Mouse (Mus musculus): ENCODE data around the gene Gas8.
"Not testable (repeated sequence)": the region's sequence is repeated elsewhere in the genome, so short reads cannot be mapped to it uniquely, and the experiment has no call there.

Gas8 gene

DNA sequence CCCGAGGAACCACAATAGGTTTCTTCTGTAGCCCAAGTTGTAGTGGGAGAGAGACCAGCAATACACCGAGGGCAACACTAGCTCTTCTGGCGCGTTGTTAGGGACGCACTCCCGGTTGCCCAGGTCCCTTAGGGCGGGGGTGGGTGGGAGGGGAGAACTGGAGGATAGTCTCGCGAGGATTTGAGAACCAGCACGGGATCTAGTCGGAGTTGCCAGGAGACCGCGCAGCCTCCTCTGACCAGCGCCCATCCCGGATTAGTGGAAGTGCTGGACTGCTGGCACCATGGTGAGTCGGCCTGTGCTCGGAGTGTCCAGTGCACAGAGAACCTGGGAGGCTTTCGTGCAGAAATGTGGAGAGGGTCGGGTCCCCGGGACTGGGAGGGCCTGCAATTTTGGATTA lies at the start of gene Gas8:
Gas8 (plus strand) TSS at position 168 of the 400 bp plus-strand sequence.
- peak; percentile 95 for DNase-seq (ENCODE audit: low read depth, low spot score)

DNA sequence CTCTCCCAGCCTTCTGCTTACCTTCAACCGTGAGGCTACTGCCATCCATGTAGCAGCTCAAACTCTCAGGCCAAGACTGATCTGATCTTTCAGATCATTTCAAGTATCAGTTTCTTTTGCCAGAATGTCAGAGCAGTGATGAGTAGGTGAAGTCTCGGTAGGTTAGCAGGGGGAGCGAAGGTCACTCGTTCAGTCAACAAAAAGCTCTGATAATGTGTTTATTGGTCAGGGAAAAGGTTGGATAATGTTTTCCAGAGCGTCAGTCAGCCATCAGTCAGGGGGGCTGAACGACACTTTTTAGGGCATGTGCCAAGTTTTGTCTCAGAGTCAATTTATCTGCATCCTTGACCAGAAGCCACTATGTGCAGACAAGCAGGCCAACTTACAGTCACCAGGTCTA lies 45.6 kb upstream of the Gas8 start:
- not testable (repeated sequence) for DNase-seq (ENCODE audit: low read depth, low spot score)

DNA sequence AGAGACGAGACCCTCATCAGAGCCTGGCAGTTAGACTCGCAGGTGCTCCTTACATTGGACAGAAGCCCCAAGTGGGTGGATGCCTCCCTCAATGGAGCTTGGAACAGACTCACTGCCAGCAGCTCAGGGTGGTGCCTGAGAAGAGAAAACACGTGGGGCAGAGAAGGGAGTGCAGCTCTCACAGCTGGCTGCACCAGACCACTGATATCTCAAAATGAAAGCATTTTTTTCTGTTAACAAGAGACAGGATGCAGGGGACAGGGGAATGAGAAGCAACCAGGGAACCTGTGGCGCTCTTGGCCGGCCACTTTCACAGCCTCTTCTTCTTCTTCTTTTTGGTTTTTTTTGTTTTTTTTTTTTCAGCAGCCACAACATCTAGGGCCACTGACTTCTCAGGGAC lies 44.1 kb upstream of the Gas8 start:
- not testable (repeated sequence) for DNase-seq (ENCODE audit: low read depth, low spot score)

DNA sequence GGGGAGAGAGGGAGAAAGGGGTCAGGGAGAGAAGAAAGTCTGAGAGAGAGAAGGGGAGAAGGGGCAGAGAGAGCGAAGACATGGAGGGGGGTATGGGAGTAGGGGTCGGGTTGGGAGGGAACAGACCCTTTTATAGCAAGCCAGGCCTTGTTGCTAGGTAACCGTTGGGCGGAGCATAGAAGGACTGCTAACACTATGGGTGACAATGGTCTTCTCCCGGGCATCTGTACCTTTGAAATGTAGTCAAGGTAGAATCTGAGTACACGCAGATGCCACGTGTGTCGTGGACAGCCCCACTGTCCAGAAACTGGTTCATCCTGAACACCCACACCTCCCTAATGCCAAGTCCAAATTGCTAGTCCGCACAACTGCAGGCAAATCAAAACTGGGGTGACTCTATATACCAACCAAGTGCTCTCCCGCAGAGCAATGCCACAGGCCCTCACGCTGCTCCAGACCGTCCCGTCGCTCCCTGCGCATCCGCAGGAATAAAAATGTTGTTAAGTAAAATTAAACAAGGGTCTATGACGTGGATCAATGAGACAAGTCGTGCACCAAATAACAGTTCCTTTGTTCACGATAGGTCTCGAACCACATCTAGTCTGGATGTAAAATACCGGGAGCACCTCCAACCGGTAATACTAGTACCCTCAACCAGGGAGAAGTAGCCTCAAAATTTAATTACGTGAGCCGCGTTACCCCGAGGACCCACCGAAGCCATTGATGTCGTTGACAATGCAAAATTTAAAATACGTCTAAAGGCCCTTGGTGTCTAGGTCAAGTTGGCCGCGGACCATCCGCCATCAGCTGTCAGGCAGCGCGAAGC lies 41.5 kb upstream of the Gas8 start:
- peak; percentile 7 for DNase-seq (ENCODE audit: low read depth, low spot score)

DNA sequence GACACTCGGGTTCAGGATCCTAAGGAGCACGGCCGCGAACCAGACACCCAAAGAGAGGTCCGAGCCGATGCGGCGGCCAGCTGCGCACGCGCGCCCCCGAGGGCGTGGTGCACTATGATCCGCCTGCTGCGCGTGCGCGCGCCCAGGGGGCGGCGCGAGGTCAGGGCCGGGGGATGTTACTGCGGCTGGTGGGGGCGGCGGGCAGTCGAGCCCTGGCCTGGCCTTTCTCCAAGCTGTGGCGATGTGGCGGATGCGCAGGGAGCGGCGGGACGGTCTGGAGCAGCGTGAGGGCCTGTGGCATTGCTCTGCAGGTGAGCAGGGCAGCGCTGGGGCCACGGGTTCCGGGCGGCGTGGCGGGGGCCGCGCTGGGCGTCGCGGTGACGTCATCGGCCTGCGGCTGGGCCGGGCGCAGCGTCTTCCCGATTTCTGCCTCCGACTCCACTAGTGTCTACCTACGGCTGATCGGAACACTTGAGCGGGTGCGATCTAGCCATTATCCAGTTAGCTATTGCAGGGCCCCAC lies 40.8 kb upstream of the Gas8 start, which contains the start of gene Afg3l1:
Afg3l1 (plus strand) TSS at position 167 of the 522 bp plus-strand sequence.
- DNase-seq (ENCODE audit: low read depth, low spot score), result peak; percentile 93

DNA sequence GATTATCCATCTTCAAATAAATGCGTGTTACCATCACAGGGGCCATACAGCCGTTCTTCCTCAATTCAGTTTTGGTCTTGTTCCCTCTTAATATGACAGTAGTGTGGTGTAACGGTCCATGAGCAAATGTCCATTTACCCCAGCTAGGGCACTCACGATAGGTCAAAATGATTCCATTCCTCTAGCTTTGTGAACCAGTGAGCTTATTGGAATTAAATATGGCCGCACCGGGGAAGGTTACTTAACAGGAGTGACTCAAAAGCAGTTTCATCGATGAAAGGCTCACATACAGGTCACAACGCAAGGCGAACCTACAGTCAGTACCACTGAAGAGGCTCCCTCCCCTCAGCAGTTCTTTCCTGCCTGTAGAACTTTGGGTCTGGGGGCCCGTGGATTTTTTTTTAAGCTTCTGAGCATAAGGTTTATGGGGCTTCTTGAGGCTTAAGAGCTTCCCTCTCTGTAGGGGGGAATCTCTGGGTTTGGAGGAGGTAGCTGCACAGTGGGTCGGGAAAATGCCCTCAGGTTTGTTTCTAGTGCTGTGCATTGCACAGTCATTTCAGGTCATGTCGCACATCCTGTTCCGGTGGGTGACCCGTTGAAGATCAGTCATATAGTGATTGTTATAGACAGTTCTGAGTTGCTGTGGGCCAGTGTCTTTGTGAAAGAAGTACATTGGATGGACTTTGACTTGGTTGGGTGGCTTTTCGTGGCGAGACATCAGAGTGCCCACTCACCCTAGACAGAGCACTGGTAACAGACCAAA lies 40.0 kb upstream of the Gas8 start:
- DNase-seq (ENCODE audit: low read depth, low spot score), result no peak

DNA sequence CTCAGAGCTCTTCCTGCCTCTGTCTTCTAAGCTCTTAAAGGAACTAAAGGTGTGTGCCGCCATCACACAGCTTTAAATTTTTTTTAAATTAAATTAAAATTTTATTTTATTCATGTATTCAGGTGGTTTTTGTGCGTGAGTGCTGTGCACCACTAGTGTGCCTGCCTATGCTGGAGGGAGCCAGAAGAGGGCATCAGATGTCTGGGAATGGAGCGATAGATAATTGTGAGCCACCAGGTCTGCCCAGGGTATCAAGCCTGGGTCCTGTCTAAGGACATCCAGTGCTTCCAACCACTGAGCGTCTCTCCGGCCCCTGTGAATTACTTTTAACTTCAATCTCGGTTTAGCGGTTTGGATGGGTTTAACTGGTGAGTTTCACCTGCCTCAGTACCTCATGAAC lies 36.0 kb upstream of the Gas8 start:
- DNase-seq (ENCODE audit: low read depth, low spot score), result no peak

DNA sequence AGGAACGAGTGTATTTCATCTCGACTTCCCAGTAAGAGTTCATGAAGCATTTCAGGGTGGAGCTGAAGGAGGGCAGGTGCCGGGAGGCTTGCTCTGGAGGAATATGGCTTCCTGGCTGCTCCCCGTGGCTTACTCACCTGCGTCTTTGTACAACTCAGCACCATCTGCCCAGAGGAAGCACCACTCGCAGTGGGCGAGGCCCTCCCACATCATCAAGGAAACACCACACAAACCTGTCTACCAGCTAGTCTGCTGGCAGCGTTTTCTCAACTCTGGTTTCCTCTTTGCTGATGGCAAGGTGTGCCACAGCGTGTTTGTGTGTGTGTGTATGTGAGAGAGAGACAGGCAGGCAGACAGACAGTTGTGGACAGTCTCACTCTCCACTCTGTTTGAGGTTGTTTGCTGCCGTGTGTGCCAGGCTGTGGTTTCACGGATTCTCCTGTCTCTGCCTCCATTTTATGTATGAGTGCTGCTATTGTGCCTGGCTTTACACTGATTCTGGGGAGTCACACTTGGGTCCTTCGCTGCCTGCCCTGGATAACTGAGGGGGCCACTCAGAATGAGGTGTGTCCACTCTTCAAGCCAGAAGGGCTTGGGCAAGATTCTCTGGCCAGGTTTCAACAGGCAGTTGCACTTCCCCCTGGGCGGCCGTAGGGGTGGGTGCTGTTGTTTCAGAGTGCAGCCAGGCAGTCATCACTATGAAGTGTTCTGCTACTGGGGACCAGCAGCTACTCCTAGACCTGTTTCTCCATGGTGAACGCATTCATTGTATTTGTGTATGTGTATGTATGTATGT lies 27.2 kb upstream of the Gas8 start:
- DNase-seq (ENCODE audit: low read depth, low spot score), result no peak

DNA sequence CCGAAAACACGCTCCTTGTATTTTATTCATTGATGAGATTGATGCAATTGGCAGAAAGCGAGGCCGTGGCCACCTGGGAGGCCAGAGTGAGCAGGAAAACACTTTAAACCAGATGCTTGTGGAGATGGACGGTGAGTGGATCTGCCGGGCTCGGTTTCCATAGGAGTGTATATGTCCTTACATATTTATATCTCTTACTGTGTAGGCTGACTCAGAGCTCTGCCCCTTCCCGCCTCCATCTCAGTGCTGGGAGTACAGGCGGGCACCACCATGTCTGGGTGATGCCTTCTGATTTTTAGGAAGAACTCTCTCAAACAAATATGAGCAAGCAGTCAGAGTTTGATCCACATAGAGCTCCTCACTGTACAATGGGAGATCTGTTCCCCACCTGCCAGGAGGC lies 25.7 kb upstream of the Gas8 start:
- no peak for DNase-seq (ENCODE audit: low read depth, low spot score)

DNA sequence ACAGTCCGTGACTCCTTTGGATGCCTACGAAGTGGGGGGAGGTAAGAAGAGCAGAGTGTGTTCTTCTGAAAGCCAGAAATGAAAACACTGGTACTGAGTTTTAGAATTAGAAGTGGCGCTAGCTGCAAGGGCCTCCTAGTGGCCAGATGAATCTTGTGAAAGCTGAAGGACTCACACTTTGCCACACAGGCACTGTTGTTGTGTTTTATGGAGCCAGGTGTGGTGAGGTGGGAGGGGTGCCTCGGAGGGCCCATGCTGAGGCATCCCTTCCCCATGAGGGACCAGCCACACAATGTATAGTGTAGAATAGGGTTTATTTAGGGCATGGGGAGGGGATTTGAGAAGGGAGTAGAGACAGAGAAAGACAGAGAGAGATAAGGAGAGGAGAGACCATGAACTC lies 20.9 kb upstream of the Gas8 start:
- DNase-seq (ENCODE audit: low read depth, low spot score), result no peak

DNA sequence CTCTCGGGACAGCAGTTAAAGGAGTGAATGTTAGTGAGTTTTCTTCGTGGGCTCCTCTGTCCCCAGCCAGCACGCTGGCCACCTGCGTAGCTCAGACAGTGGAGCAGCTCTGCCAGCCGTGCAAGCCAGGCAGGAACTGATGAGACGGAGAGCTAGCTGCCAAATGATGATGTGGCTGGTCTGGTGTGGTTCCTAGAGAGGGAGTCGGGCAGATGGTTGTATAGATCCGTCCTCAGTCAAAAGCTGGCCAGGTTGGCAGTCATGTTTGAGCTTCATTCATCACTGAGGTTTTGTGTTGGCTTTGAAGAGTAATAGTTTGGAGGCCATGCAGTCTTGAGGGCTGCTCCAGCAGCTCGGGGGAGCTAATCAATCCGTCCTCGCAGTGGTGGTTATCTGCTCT lies 19.7 kb upstream of the Gas8 start:
- no peak for DNase-seq (ENCODE audit: low read depth, low spot score)

DNA sequence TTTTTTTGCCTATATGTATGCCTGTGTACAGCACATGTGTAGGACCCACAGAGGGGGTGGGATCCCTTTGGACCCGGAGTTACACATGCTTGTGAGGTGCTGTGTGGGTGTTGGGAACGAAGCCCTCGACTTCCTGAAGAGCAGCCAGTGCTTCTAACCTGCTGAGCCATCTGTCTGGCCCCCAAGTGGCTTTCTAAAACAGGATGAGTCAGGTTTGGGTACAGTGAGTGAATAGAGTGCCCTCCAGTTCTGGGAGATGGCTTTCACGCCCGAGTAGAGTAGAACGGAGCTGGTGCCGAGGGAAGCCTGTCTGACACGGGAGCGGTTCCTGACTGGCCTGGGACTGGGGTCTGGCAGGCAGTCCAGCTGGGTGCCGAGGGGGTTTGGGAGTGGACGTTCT lies 19.1 kb upstream of the Gas8 start:
- no peak for DNase-seq (ENCODE audit: low read depth, low spot score)

DNA sequence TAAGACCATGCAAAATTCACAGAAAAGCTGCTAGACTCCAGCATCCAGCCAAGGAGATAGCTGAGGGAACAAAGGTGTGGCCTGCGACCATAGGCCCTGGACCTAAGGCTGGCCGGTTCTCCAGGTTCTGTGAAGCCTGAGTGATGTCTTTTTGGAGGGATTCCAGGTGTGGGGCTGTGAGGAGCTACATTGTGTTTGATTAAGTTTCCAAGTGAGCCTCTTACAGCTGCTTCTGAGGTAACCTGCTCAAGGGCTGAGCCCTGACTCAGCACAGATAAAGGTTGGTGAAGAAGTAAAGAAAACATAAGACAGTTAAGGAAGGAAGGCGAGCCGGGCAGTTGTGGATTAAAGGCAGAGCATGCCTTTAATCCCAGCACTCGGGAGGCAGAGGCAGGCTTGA lies 16.4 kb upstream of the Gas8 start:
- DNase-seq (ENCODE audit: low read depth, low spot score), result no peak

DNA sequence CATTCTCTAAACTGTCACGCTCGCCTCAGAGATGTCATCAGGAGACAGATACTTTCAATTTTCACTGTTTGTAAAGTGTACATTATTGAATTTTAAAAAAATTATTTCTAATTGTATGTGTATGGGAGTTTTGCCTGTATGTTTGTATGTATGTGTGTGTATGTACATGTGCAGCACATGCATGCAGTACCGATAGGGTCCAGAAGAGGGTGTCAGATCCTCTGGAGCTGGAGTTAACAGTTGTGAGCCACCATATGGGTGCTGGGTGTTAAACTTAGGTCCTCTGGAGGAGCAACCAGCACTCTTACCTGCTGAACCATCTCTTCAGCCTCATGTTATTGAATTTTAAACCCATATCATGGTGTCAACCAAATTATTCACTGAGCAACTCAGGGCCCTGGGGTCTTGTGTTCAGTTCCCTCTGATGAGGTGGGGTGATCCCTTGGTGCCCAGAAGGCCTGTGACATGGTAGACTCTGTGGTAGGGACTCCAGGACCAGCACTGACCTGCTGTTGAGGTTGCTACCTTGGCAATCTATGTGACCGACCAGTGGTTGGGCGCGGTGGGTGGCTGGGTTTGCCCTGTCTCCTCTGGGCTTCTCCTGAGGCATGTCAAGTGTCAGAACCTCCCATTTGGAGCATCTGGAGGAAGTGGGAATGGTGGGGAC lies 14.7 kb upstream of the Gas8 start:
- no peak for DNase-seq (ENCODE audit: low read depth, low spot score)

DNA sequence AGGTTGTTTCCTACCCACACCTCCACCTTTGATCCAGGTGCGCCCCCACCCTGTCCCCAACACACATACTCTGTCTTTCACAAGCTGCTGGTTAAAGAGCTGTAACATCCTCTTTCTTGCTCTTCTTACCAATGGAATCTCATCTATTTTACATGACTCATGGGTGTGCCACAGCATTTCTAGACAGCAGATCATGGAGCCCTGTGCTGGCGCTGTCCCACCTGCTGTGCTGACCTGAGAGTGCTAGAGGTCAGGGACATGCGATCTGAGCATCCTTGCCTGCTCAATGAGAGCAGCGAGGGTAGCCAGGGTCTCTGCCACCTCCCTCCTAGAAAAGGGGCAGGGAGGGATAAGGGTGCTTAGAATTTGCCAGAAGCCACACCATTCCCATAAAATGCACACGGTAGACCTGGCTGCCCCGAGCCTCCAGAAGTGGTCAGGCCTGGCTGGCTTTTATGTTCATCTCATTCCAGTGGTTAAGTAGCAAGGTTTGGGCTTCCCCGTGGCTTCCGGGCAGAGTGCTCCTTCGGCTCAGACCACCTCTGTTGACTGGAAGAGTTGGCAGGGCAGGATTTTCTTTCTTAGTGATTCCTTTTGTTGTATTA lies 13.9 kb upstream of the Gas8 start:
- no peak for DNase-seq (ENCODE audit: low read depth, low spot score)

DNA sequence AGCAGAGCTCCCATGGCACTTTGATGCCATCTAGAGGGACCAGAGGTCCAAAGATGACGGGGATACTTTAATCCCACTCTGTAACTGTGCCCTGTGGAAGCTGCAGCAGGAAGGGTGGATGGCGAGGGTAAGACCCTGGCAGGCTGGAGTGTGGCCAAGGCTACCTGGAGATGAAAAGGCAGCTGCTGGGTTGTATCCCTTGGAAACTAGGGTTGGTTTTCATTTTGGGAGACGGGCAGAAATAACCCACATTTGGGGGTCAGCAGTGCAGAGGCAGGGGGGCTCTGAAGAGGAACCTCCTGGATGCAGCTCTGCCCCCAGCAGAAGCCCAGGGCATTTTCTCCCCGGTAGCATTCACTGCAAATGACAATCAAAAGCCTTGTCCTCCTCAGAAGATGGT lies 13.4 kb upstream of the Gas8 start:
- no peak for DNase-seq (ENCODE audit: low read depth, low spot score)

DNA sequence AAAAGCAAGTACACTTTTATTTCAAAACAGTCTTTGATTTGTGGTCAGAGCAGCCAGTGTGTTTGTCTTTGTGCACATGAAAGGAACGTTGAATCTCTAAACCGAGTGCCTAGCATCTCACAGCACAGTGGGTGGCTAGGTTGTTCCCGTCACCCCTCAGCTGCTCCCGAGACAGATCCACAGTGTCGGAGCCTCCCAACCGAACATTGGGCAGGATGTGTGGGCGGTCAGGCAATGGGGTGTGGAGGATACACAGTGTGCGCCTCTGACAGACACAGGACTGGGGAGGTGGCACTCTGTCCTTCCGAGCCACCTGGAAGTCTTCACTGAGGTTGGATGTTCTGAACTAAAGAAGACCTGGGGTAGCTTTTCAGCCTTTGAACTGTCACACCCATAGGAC lies 12.9 kb upstream of the Gas8 start:
- no peak for DNase-seq (ENCODE audit: low read depth, low spot score)

DNA sequence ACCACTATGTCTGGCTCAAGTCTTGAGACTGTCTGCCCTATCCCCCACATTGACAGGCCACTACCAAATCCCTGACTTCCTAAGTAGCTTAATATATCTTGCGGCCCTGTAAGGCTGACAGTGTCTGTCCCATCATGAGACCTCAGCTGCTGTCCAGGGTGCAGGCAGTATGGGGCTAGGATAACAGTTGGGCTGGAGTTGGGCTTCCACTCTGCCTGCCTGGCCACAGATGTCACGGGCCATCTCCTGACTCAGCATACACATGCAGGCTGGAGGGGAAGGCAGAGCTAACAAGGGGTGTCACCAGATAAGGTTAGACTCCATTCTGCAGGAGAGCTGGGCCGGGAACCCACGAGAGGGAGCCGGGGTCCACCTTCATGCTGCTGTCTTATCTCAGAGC lies 11.5 kb upstream of the Gas8 start:
- no peak for DNase-seq (ENCODE audit: low read depth, low spot score)

DNA sequence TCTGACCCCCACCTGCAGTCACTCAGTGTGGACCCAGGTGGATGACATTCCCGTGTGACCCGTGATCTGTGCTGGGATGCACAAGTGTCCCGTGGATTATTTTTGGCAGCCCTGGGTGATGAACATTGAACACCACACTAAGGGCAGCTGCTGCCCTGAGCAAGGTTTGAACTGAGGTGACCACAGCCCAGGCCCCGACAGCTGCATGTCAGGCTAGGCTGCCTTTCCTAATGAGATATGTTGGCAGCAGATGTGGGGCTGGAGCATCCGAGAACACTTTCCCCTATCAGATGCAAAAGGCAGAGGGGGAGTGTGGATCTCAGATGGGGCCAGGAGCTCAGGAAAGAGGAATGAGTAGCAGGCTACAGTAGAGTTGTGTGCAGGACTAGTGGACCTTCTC lies 7.8 kb upstream of the Gas8 start:
- no peak for DNase-seq (ENCODE audit: low read depth, low spot score)

DNA sequence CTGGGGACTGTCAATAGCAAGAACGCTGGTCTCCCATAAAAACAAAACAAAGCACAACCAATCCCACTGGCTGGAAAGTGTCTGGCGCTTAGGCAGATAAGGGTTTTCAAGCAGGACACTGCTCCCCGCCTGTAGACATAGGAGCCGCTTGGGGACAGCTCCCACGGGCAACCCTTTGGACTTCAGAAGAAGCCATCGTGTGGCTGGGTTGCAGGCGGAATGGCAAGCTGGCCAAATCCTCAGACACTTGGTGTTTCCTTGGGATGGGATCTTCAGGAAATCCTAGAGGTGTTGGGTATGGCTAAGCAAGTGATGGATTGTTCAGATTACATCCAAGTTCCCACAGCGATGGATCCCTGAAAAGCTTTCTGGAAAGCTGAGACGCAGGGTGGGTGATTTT lies 4.5 kb upstream of the Gas8 start:
- DNase-seq (ENCODE audit: low read depth, low spot score), result no peak
